17 mouse cellular contexts compared by ENCODE assay signal in the genomic region with DNA sequence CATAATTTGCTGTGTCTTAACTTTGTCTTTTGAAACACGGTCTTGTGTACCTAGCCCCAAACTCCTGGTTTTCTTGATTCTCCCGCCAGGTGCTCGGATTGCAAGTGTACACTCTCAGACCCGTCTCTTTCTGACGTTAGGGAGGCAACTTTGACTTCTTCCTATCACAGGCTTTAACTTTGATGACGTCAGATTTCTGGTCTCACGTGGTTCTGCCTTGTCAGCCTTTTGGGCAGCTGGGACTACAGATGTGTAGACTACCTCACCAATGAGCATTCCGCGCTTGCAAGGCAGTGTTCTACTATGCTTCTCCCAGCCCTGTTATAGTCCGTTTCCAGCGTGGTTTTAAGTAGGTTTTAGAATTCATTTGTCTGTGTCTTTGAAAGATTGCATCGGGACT.
"Had no signal": no experiment of that assay in that cellular context is flagged by ENCODE, and none has a peak within 500 bp of the region (broad histone marks: within the 10 kb centered on the region; RNA-seq: fewer than 3 reads in every experiment).

No protein-coding gene starts in this region.

- ATAC-seq: hindbrain, embryonic 16.5 days; inflammation-experienced regulatory T-cells, adult 6 months; intestine, embryonic 15.5 days; intestine, postnatal 0 days; liver, embryonic 12.5 days had no signal

- DNase-seq: gastrocnemius, postnatal 14 days; gastrocnemius, postnatal 36 days; heart, adult 18-20 months; heart, postnatal 14 days; heart, postnatal 36 days; kidney, adult 18-20 months; kidney, adult 8-10 months; kidney, postnatal 10 days; kidney, postnatal 25 days; kidney, postnatal 4 days; layer of hippocampus, postnatal 36 days; left cerebral cortex, postnatal 4 days had no signal
